Mouse (Mus musculus) hindbrain, embryonic 12.5 days (tissue): Measurements from ENCODE around the gene Ttc23. TPM values are rescaled to one million over a fixed set of nuclear protein-coding genes. Genes with fewer than 3 reads are reported as not detected.
A peak's percentile ranks its signal among the peaks of the same experiment; 100 is the strongest.

ENCODE experiments used
- ATAC-seq: fragments of 200-750 bp; cut with Nextera tagmentation; 2 replicates; pipeline ENCODE4 v1.8.0; 2017; ENCODE audit warnings: moderate TSS enrichment; ENCODE audit not compliant: low FRiP score
- H3K27ac ChIP-seq: fragments of 300-500 bp; sonication (generic); 2 replicates; pipeline ENCODE4 v1.5.1; 2016; ENCODE audit warnings: mild to moderate bottlenecking
- H3K27me3 ChIP-seq: fragments of 300-500 bp; sonication (generic); 2 replicates; pipeline ENCODE4 v1.6.1; 2016; ENCODE audit warnings: mild to moderate bottlenecking
- H3K36me3 ChIP-seq: fragments of 300-500 bp; sonication (generic); 2 replicates; pipeline ENCODE4 v1.6.1; 2016; ENCODE audit warnings: mild to moderate bottlenecking
- H3K4me1 ChIP-seq: fragments of 300-500 bp; sonication (generic); 2 replicates; pipeline ENCODE4 v1.6.1; 2016
- H3K4me2 ChIP-seq: fragments of 300-500 bp; sonication (generic); replicated peaks from 2 replicates; pipeline ENCODE4 v1.6.1; 2016; ENCODE audit warnings: mild to moderate bottlenecking
- H3K4me3 ChIP-seq: fragments of 300-500 bp; sonication (generic); 2 replicates; pipeline ENCODE4 v1.5.1; 2016; ENCODE audit warnings: mild to moderate bottlenecking
- H3K9ac ChIP-seq: fragments of 300-500 bp; sonication (generic); 2 replicates; pipeline ENCODE4 v1.6.1; 2016; ENCODE audit warnings: mild to moderate bottlenecking, moderate library complexity
- H3K9me3 ChIP-seq: fragments of 300-500 bp; sonication (generic); replicated peaks from 2 replicates; pipeline ENCODE4 v1.6.1; 2016; ENCODE audit warnings: mild to moderate bottlenecking
- WGBS: fragments of 180-500 bp; shearing (Covaris S2); methylation state at CpG from one replicate; pipeline ENCODE4 v1.1.7; 2016; 5-methylcytosine and 5-hydroxymethylcytosine counted together
- polyA plus RNA-seq: library from polyadenylated mRNA; unstranded; fragments of >200 nt; fragmentation: Nextera tagmentation; extraction: Ambion mirVana; gene quantifications from 2 replicates; pipeline ENCODE4 v1.2.1, GENCODE M21; 2016

The Ttc23 gene
- polyA plus RNA-seq, 1 experiment from 2014 or later, result 31.6 TPM

- no peaks in the 10 kb centered on the region for H3K27me3 ChIP-seq
- WGBS, result 78% methylated on average over 3 of the region's 3 CpGs
These were observed 25.1 kb upstream of the Ttc23 start for GRCm38 (mm10) chr7:67622151-67622550.

GRCm38 (mm10) chr7:67626671-67627070, 20.5 kb upstream of the Ttc23 start:
- ATAC-seq, result no peak
- 90% methylated on average over 5 of the region's 5 CpGs for WGBS
- Histone ChIP-seq H3K4me2 (no peak overlapping the region), H3K9ac (no peak overlapping the region), H3K9me3 (no peaks in the 10 kb centered on the region), H3K27ac (no peak overlapping the region), H3K4me3 (no peak overlapping the region), H3K27me3 (no peaks in the 10 kb centered on the region), H3K4me1 (no peaks in the 10 kb centered on the region), H3K36me3 (peaks cover 6% of the 10 kb centered on the region; the same call in 1 of the 2 replicates)

More at GRCm38 (mm10) chr7:67622151-67622550, 25.1 kb upstream of the Ttc23 start:
- Histone ChIP-seq H3K4me1 (no peaks in the 10 kb centered on the region), H3K9me3 (no peaks in the 10 kb centered on the region), H3K9ac (no peak overlapping the region), H3K4me3 (no peak overlapping the region), H3K36me3 (peaks cover 5% of the 10 kb centered on the region; the same call in 1 of the 2 replicates), H3K4me2 (no peak overlapping the region), H3K27ac (no peak overlapping the region)
- no peak for ATAC-seq

DNA sequence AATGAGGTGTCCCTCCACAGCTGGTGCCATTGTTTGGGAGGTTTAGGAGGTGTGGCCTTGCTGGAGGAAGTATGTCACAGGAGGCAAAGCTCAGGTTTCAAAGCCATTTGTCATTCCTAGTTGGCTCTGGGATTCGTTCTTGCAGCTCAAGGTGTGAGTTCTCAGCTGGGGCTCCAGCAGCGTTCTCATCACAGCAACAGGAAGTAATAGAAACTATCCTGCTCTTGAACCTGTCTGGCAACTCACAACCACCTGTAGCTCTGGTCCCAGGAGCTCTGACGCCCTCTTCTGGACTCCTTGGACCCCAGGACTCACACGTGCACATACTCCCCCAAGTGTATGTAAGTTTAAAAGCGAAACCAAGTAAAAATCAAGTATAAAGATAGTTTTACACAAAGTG, 17.5 kb upstream of the Ttc23 start:
- 46% methylated on average over 5 of the region's 5 CpGs for WGBS
- H3K4me2 ChIP-seq, result no peak overlapping the region

GRCm38 (mm10) chr7:67630817-67631216, 16.4 kb upstream of the Ttc23 start:
- no peaks in the 10 kb centered on the region for H3K9me3 ChIP-seq
- no peaks in the 10 kb centered on the region for H3K4me1 ChIP-seq
- ATAC-seq, result no peak
- no peak overlapping the region for H3K27ac ChIP-seq
- no peak overlapping the region for H3K4me3 ChIP-seq
- WGBS, result 20% methylated on average over 2 of the region's 2 CpGs
- H3K27me3 ChIP-seq, result no peaks in the 10 kb centered on the region
- no peak overlapping the region for H3K9ac ChIP-seq
- no peak overlapping the region for H3K4me2 ChIP-seq
- H3K36me3 ChIP-seq, result peaks cover 10% of the 10 kb centered on the region; the same call in 1 of the 2 replicates

More for the DNA sequence above, 17.5 kb upstream of the Ttc23 start:
- Histone ChIP-seq H3K27me3 (no peaks in the 10 kb centered on the region), H3K36me3 (peaks cover 9% of the 10 kb centered on the region; the same call in 1 of the 2 replicates), H3K9ac (no peak overlapping the region), H3K9me3 (no peaks in the 10 kb centered on the region), H3K4me3 (no peak overlapping the region), H3K4me1 (no peaks in the 10 kb centered on the region), H3K27ac (no peak overlapping the region)
- no peak for ATAC-seq

- no peak for ATAC-seq
- H3K4me1 ChIP-seq, result no peaks in the 10 kb centered on the region
- no peak overlapping the region for H3K4me2 ChIP-seq
- H3K27ac ChIP-seq, result no peak overlapping the region
- no peak overlapping the region for H3K4me3 ChIP-seq
- H3K27me3 ChIP-seq, result no peaks in the 10 kb centered on the region
- 87% methylated on average over 5 of the region's 5 CpGs for WGBS
- 0 out of 2 replicates have a peak, but pooled peaks cover 5% of the 10 kb centered on the region for H3K36me3 ChIP-seq
- no peaks in the 10 kb centered on the region for H3K9me3 ChIP-seq
- H3K9ac ChIP-seq, result no peak overlapping the region
These were observed 14.8 kb upstream of the Ttc23 start for GRCm38 (mm10) chr7:67632380-67632779.

DNA sequence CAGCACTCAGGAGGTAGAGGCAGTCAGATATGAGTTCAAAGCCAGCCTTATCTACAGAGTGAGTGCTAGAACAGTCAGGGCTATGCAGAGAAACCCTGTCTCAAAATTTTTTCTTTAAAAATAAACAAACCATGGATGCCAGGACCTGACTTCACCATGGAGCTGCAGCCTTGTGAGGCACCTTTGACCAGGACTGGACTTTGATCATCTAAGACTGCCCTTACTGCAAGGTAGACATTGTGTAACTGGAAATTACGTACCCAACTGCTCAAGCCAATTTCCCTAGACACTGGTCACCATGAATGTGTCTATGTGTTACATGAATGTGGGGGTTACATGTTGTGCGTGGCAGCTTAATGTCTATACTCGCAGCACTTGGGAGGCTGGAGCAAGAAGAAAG, 13.0 kb upstream of the Ttc23 start:
- ATAC-seq, result no peak
- Histone ChIP-seq H3K4me1 (peaks cover 1% of the 10 kb centered on the region), H3K4me3 (no peak overlapping the region), H3K27ac (no peak overlapping the region), H3K27me3 (no peaks in the 10 kb centered on the region), H3K9me3 (no peaks in the 10 kb centered on the region), H3K4me2 (no peak overlapping the region), H3K9ac (no peak overlapping the region), H3K36me3 (0 out of 2 replicates have a peak, but pooled peaks cover 8% of the 10 kb centered on the region)
- WGBS, result 97% methylated on average over 3 of the region's 3 CpGs

DNA sequence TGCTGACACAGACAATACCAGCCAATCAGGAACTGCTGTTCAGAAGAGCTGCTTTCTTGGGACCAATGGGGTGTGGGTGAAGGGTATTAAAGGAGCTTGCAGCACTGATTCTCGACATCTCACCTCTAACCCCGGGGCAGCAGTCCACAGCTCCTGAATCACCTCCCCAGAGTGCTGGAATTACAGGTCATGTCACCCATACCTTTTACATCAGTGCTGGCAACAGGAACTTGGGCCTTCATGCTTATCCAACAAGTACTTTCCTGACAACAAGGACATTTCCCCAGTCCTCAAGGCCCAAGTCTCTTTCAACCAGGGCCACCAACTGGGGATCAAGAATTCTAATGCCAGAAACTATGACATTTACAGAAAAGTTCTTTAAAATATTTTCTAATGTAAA, 11.0 kb upstream of the Ttc23 start:
- ATAC-seq, result no peak
- 64% methylated on average over 2 of the region's 2 CpGs for WGBS
- H3K4me2 ChIP-seq, result no peak overlapping the region

GRCm38 (mm10) chr7:67639006-67639405, 8.2 kb upstream of the Ttc23 start:
- Histone ChIP-seq H3K4me1 (peaks cover 4% of the 10 kb centered on the region), H3K4me3 (no peak overlapping the region), H3K27me3 (no peaks in the 10 kb centered on the region), H3K9ac (no peak overlapping the region), H3K9me3 (no peaks in the 10 kb centered on the region), H3K36me3 (0 out of 2 replicates have a peak, but pooled peaks cover 6% of the 10 kb centered on the region), H3K27ac (no peak overlapping the region), H3K4me2 (no peak overlapping the region)
- WGBS, result 34% methylated on average over 3 of the region's 3 CpGs
- ATAC-seq, result no peak

More for the DNA sequence above, 11.0 kb upstream of the Ttc23 start:
- Histone ChIP-seq H3K9ac (no peak overlapping the region), H3K9me3 (no peaks in the 10 kb centered on the region), H3K27me3 (no peaks in the 10 kb centered on the region), H3K4me3 (no peak overlapping the region), H3K36me3 (0 out of 2 replicates have a peak, but pooled peaks cover 8% of the 10 kb centered on the region), H3K27ac (no peak overlapping the region), H3K4me1 (peaks cover 4% of the 10 kb centered on the region)

GRCm38 (mm10) chr7:67642955-67643354, 4.3 kb upstream of the Ttc23 start:
- H3K36me3 ChIP-seq, result no peaks in the 10 kb centered on the region
- H3K4me3 ChIP-seq, result no peak overlapping the region
- 95% methylated on average over 9 of the region's 9 CpGs for WGBS
- H3K4me1 ChIP-seq, result peaks cover 13% of the 10 kb centered on the region
- H3K27ac ChIP-seq, result no peak overlapping the region
- H3K27me3 ChIP-seq, result no peaks in the 10 kb centered on the region
- H3K4me2 ChIP-seq, result no peak overlapping the region
- H3K9ac ChIP-seq, result no peak overlapping the region
- H3K9me3 ChIP-seq, result no peaks in the 10 kb centered on the region
- no peak for ATAC-seq

DNA sequence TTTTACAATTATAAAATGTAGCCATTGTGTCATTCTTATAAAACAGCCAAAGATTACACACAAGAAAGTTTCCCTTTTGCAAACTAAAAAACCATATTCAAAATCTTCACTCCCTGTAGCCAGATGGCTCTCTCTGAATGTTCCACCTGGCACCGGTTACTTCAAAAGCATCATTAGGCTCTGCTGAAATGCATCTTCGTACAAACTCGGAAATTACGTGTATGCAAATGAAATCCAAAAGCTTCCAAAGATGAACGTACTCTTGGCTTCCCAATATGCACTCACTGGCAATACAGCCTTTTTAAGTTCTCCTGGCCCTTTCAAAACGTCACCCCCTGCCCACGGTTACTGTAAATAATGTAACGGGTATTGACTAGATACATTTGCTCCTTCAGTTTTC, 2.9 kb upstream of the Ttc23 start:
- no peaks in the 10 kb centered on the region for H3K9me3 ChIP-seq
- ATAC-seq, result no peak
- H3K27ac ChIP-seq, result no peak overlapping the region
- WGBS, result 51% methylated on average over 8 of the region's 8 CpGs
- peak overlapping the region; percentile 75 for H3K4me2 ChIP-seq
- peaks cover 19% of the 10 kb centered on the region for H3K4me1 ChIP-seq
- no peaks in the 10 kb centered on the region for H3K36me3 ChIP-seq
- H3K4me3 ChIP-seq, result peak overlapping the region; percentile 64
- H3K27me3 ChIP-seq, result no peaks in the 10 kb centered on the region
- peak overlapping the region; percentile 74 for H3K9ac ChIP-seq

DNA sequence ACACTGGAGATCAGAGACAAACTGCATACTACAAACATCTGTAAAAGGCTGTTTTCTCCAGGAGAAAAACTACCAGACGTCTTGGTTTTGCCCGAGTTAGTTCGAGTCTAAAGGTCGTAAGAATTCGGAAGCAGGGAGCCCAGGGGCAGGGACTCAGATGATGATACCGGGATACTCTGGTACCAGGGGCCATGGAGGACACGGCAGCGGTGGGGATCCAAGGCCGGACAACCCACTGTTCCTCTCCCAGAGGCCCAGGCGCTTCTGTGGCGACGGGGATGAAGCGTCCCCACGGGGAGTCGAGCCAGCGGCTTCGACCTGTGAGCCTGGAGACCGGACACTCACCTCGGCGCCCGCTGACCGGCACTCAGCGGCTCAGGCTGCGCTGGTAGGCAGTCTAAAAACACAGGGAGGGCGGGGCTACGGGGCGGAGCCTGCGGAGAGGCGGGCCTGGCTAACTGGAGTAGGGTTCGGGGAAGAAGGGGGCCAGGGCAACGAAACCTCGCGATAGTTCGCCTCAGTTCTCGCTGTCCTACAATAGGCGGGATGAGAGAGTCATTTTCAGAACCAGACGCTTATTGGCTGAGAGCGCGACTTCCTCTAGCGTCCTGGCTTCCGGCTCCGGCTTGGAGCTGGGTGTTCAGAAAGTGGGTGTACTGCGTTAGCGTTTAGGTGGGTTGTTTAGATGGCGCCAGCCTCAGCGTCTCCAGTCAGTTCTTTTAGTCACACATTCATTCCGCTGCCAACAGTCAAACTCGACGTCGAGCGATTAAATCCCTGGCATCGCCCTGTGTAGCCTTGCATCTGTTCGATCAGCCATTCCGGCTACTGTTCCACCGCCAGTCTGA, 2.2 kb upstream of the Ttc23 start, which contains the start of gene Lrrc28:
Gene Lrrc28, minus strand, starts transcription at position 436 of the 848 bp plus-strand sequence.
- no peaks in the 10 kb centered on the region for H3K27me3 ChIP-seq
- under 1% methylated on average over 55 of the region's 55 CpGs for WGBS
- H3K4me2 ChIP-seq, result peak within 1 kb of the TSS; percentile 75
- H3K9me3 ChIP-seq, result no peaks in the 10 kb centered on the region
- peak; percentile 98 for ATAC-seq
- H3K36me3 ChIP-seq, result no peaks in the 10 kb centered on the region
- peaks cover 23% of the 10 kb centered on the region for H3K4me1 ChIP-seq
- peak within 1 kb of the TSS; percentile 92 for H3K27ac ChIP-seq
- peak within 1 kb of the TSS; percentile 64 for H3K4me3 ChIP-seq
- H3K9ac ChIP-seq, result peak within 1 kb of the TSS; percentile 79

DNA sequence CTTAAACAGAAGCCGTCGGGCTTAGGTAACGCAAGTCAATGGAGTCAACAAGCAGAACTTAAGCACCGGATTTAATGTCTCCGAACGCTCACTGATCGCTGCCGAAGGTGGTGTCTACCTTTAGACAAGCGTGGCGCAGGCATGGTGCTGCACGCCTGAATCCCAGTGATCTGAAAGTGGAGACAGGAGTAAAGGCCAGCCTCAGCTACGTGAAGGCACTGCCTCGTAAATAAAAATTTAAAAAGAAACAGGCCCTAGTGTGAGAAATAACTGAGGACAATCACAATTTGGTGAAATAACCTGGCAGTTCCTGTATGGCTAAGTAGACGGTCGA, 1.6 kb upstream of the Ttc23 start:
- Histone ChIP-seq H3K27ac (peak overlapping the region; percentile 92), H3K9ac (peak overlapping the region; percentile 79), H3K27me3 (no peaks in the 10 kb centered on the region), H3K9me3 (no peaks in the 10 kb centered on the region), H3K4me2 (peak overlapping the region; percentile 75), H3K4me1 (peaks cover 26% of the 10 kb centered on the region), H3K4me3 (peak overlapping the region; percentile 64), H3K36me3 (no peaks in the 10 kb centered on the region)
- no peak; the same call in 1 of the 2 replicates for ATAC-seq
- under 1% methylated on average over 15 of the region's 15 CpGs for WGBS
